Mouse (Mus musculus) CD4-positive naive resting alpha-beta T cell, adult 76 days (primary cell): ENCODE results near the gene Gm21170. TPM values are rescaled to one million over a fixed set of nuclear protein-coding genes. Genes with fewer than 3 reads are reported as not detected.

Source experiments
- total RNA-seq: library from RNA; stranded (reverse); gene quantifications from one replicate; pipeline ENCODE4 v1.2.4, GENCODE M21; 2023

Gm21170 gene
- total RNA-seq: not detected

GRCm38 (mm10) chrY:47690998-47691397, at the start of gene Gm21170:
TSS of gene Gm21170 (minus strand) at chrY:47691098.

Other genes with a start within 250 kb of the Gm21170 start
- not detected for gene Gm21256, start 240.1 kb downstream of the Gm21170 start, total RNA-seq